ENCODE assay signal across 1 mouse cellular context in genomic region chr13:35811361-35812190, GRCm38 (mm10).
TF ChIP-seq lines count a peak whose summit lies in the region.

No protein-coding gene starts in this region.

TF ChIP-seq in CH12.LX, 34 proteins besides CTCF, POLR2A, EP300 and RAD21 (continued from another document):
- TF ChIP-seq MXI1 (IDR thresholded peaks at IDR 0.05; ENCODE audit: low read depth, low read length) = peak; percentile 94
- peak; percentile 78; the same call in 1 of the 2 replicates for TF ChIP-seq IRF4 (IDR thresholded peaks at IDR 0.05; ENCODE audit: low read depth, low read length)
- TF ChIP-seq POLR2AphosphoS2 (IDR thresholded peaks at IDR 0.05; ENCODE audit: low read depth, low read length) = no peak
- no peak for TF ChIP-seq ZKSCAN1 (IDR thresholded peaks at IDR 0.05; ENCODE audit: borderline replicate concordance, low read depth, low read length)
- peak; percentile 69; the same call in 1 of the 2 replicates for TF ChIP-seq MEF2A (IDR thresholded peaks at IDR 0.05; ENCODE audit: borderline replicate concordance, low read depth, low read length)
- no peak for TF ChIP-seq ZC3H11A (IDR thresholded peaks at IDR 0.05; ENCODE audit: low read depth, low read length)
- TF ChIP-seq PAX5 (IDR thresholded peaks at IDR 0.05; ENCODE audit: low read length) = no peak
- TF ChIP-seq E2F4 (IDR thresholded peaks at IDR 0.05; ENCODE audit: insufficient replicate concordance, low read depth, low read length) = no peak
- 0 out of 2 replicates have a peak, but pooled peaks have one; percentile 11 for TF ChIP-seq NELFE (IDR thresholded peaks at IDR 0.05; ENCODE audit: low read depth, low read length)
